Mouse (Mus musculus): ENCODE data around the gene Nceh1. TPM values are rescaled to one million over a fixed set of nuclear protein-coding genes. Genes with fewer than 3 reads are reported as not detected.

Gene Nceh1
- total and polyA plus RNA-seq, 2 experiments from 2014 or later = 22.7 to 27.9 TPM

DNA sequence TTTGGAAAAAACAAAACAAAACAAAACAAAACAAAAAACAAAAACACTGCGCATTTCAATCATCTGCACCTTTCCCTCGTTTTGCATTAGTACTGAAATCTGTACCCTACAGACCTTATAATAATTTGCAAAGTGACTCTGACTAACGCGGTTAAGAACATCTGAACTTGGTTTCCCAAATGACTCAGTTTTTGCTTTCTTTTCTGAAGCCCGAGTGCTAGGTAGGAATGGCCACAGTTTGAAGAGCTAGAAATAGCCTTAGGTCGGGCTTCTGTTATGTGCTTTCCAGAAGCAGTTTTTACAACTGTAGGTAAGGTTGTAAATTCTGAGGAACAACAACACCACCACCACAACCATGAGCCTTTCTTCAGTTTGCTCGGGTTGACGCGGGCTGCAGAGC is 59.1 kb downstream of the Nceh1 start:
- H3K9me3 ChIP-seq (ENCODE audit: low read length) = no peaks in the 10 kb centered on the region
- 96% methylated on average over 9 of the region's 9 CpGs for WGBS

DNA sequence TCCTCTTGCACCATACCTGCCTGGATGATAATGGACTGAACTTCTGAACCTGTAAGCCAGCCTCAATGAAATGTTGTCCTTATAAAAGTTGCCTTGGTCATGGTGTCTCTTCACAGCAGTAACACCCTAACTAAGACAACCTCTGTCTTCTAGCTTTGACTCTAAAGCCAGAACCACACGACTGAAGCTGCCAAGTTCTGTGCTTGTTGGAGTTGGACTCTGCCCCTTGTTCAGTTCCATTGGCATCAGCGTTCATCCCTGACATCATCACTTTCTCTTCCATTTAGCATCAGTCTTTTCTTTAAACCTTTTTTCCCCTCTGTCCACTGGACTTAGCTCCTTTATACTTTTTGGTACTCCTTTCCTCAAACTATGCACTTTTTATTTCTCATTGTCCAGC is 63.4 kb downstream of the Nceh1 start:
- 86% methylated on average over 2 of the region's 2 CpGs for WGBS
- Histone ChIP-seq H3K9ac (no peak overlapping the region), H3K4me2 (ENCODE audit: low read depth) (no peak overlapping the region), H3K4me1 (ENCODE audit: insufficient read depth) (no peaks in the 10 kb centered on the region), H3K36me3 (ENCODE audit: insufficient read depth) (no peaks in the 10 kb centered on the region), H3K27ac (ENCODE audit: low read depth, low read length) (no peak overlapping the region), H3K4me3 (ENCODE audit: low read depth, low read length) (no peak overlapping the region), H3K27me3 (ENCODE audit: insufficient read depth, low read length) (no peaks in the 10 kb centered on the region), H3K9me3 (ENCODE audit: low read length) (no peaks in the 10 kb centered on the region)
- ATAC-seq (no peak), DNase-seq (no peak)
- TF ChIP-seq CTCF (IDR thresholded peaks at IDR 0.05; ENCODE audit: low read depth) = no peak

More for the DNA sequence above, 59.1 kb downstream of the Nceh1 start:
- H3K27me3 ChIP-seq (ENCODE audit: insufficient read depth, low read length) = no peaks in the 10 kb centered on the region
- TF ChIP-seq CTCF (IDR thresholded peaks at IDR 0.05; ENCODE audit: low read depth) = no peak
- no peaks in the 10 kb centered on the region for H3K4me1 ChIP-seq (ENCODE audit: insufficient read depth)
- ATAC-seq (no peak), DNase-seq (no peak)
- H3K36me3 ChIP-seq (ENCODE audit: insufficient read depth) = no peaks in the 10 kb centered on the region
- H3K27ac ChIP-seq (ENCODE audit: low read depth, low read length) = no peak overlapping the region
- no peak overlapping the region for H3K9ac ChIP-seq
- no peak overlapping the region for H3K4me3 ChIP-seq (ENCODE audit: low read depth, low read length)
- H3K4me2 ChIP-seq (ENCODE audit: low read depth) = no peak overlapping the region

DNA sequence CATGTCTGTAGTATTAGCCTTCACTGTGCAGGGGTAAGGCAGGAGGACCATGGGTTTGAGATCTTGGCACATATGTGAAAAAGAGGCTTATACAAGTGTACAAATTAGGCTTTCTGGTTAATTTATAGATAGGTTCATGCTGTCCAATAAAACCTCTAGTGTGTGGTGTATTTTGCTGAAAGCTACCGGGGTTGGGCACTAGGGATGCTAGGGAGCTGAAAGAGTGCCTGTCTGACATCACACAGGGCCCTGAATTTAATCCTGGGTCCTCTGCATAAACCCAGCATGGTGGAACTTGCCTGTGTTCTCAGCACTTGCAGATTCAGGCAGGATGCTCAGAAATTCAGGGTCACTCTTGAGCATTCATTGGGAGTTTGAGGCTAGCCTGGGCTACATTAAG is 65.0 kb downstream of the Nceh1 start:
- 66% methylated on average over 1 of the region's 1 CpGs for WGBS
- no peak overlapping the region for H3K27ac ChIP-seq (ENCODE audit: low read depth, low read length)

DNA sequence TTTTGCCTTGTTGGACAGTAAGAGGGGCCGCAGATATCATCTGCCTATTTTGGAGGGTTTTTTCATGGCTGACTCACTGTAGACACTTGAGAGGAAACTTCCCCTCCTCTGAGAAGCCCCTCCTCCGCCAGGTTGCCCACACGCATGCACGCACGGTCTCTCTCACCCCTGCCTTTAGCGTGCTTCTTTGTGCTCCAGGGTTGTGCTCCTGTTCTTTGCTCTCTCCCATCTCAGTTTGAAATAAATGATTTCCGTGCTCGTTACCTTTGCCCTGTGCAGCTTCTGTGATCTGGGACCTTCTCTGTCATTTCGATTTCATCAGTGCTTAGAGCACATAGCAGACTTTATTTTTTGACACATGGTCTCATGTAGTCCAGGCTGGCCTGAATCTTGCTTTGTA is 66.3 kb downstream of the Nceh1 start:
- no peak overlapping the region for H3K27ac ChIP-seq (ENCODE audit: low read depth, low read length)
- H3K4me2 ChIP-seq (ENCODE audit: low read depth) = no peak overlapping the region
- no peak for TF ChIP-seq CTCF (IDR thresholded peaks at IDR 0.05; ENCODE audit: low read depth)
- 86% methylated on average over 9 of the region's 9 CpGs for WGBS
- no peaks in the 10 kb centered on the region for H3K27me3 ChIP-seq (ENCODE audit: insufficient read depth, low read length)
- ATAC-seq (no peak), DNase-seq (no peak)
- H3K4me3 ChIP-seq (ENCODE audit: low read depth, low read length) = no peak overlapping the region
- no peaks in the 10 kb centered on the region for H3K9me3 ChIP-seq (ENCODE audit: low read length)
- no peaks in the 10 kb centered on the region for H3K4me1 ChIP-seq (ENCODE audit: insufficient read depth)
- H3K9ac ChIP-seq = no peak overlapping the region
- no peaks in the 10 kb centered on the region for H3K36me3 ChIP-seq (ENCODE audit: insufficient read depth)

More for the DNA sequence above, 65.0 kb downstream of the Nceh1 start:
- no peaks in the 10 kb centered on the region for H3K9me3 ChIP-seq (ENCODE audit: low read length)
- no peak overlapping the region for H3K4me2 ChIP-seq (ENCODE audit: low read depth)
- H3K4me1 ChIP-seq (ENCODE audit: insufficient read depth) = no peaks in the 10 kb centered on the region
- DNase-seq = no peak
- H3K9ac ChIP-seq = no peak overlapping the region
- 0 out of 2 replicates have a peak, but pooled peaks have one; percentile 3 for TF ChIP-seq CTCF (IDR thresholded peaks at IDR 0.05; ENCODE audit: low read depth)
- no peaks in the 10 kb centered on the region for H3K36me3 ChIP-seq (ENCODE audit: insufficient read depth)
- no peak for ATAC-seq
- no peak overlapping the region for H3K4me3 ChIP-seq (ENCODE audit: low read depth, low read length)
- H3K27me3 ChIP-seq (ENCODE audit: insufficient read depth, low read length) = no peaks in the 10 kb centered on the region

DNA sequence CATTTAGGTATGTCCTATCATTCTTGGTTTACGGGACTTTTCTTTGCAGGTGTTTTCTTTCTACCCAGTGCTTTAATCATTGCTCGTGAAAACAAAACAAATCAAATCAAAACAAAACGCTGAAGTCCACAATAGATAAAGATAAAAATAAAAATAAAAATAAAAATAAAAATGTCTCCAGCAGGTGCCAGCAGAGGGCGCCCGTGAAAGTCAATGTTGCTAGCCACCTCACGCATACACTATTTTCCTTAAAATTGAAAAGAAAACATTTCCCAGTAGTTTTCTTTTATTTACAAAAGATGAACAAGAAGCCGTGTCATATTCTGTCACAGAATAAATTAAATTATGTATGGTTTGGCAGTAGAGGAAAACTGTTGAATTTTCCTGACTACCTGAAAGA is 68.2 kb downstream of the Nceh1 start:
- 45% methylated on average over 7 of the region's 7 CpGs for WGBS
- Histone ChIP-seq H3K9ac (no peak overlapping the region), H3K4me3 (ENCODE audit: low read depth, low read length) (no peak overlapping the region), H3K4me1 (ENCODE audit: insufficient read depth) (no peaks in the 10 kb centered on the region), H3K27ac (ENCODE audit: low read depth, low read length) (no peak overlapping the region), H3K27me3 (ENCODE audit: insufficient read depth, low read length) (no peaks in the 10 kb centered on the region), H3K4me2 (ENCODE audit: low read depth) (no peak overlapping the region), H3K9me3 (ENCODE audit: low read length) (no peaks in the 10 kb centered on the region), H3K36me3 (ENCODE audit: insufficient read depth) (no peaks in the 10 kb centered on the region)
- ATAC-seq = no peak
- TF ChIP-seq CTCF (IDR thresholded peaks at IDR 0.05; ENCODE audit: low read depth) = peak; percentile 48
- DNase-seq = no peak

DNA sequence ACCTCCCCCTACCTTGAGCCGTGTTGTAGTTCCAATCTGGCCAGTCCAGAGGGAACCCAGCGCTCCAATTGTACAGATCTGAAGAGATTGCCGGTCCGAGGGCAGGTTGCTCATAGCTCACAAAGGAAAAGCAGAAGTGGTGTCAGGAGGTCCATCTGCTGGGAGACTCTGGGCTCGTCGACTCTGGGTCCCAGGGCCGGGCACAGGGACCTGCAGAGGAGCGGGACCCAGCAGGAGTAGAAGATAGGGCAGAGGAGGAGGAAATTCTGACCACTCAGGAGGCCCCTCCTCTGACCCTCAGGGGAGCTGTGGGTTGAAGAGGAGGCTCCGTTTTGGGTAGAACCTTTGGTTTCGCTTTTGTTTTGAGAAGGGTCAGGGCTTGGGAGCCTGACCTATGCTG is 75.7 kb downstream of the Nceh1 start:
- H3K36me3 ChIP-seq (ENCODE audit: insufficient read depth) = no peaks in the 10 kb centered on the region
- no peaks in the 10 kb centered on the region for H3K9me3 ChIP-seq (ENCODE audit: low read length)
- H3K4me2 ChIP-seq (ENCODE audit: low read depth) = no peak overlapping the region
- WGBS = 92% methylated on average over 10 of the region's 10 CpGs
- no peaks in the 10 kb centered on the region for H3K4me1 ChIP-seq (ENCODE audit: insufficient read depth)
- H3K27ac ChIP-seq (ENCODE audit: low read depth, low read length) = no peak overlapping the region
- H3K27me3 ChIP-seq (ENCODE audit: insufficient read depth, low read length) = no peaks in the 10 kb centered on the region
- no peak overlapping the region for H3K4me3 ChIP-seq (ENCODE audit: low read depth, low read length)
- no peak for ATAC-seq
- no peak for DNase-seq
- no peak overlapping the region for H3K9ac ChIP-seq
- TF ChIP-seq CTCF (IDR thresholded peaks at IDR 0.05; ENCODE audit: low read depth) = no peak

DNA sequence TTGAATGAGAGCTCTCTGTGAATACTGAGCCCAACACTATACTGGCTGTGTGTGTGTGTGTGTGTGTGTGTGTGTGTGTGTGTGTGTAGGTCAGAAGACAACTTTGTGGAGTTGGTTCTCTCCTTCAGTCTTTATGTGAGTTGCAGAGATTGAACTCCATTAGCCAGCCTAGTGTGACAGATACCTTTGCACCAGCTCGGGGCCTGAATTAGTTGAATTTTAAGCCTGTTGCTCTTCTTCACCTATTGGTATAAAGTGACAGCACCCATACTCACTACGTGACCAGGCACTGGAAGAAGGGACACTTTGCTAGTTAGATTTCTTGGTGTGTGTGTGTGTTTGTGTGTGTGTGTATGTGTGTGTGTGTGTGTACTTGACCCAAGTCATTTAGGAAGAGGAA is 77.6 kb downstream of the Nceh1 start:
- TF ChIP-seq CTCF (IDR thresholded peaks at IDR 0.05; ENCODE audit: low read depth) = no peak
- ATAC-seq (no peak), DNase-seq (no peak)
- H3K27me3 ChIP-seq (ENCODE audit: insufficient read depth, low read length) = no peaks in the 10 kb centered on the region
- no peak overlapping the region for H3K4me3 ChIP-seq (ENCODE audit: low read depth, low read length)
- H3K4me1 ChIP-seq (ENCODE audit: insufficient read depth) = no peaks in the 10 kb centered on the region
- no peaks in the 10 kb centered on the region for H3K36me3 ChIP-seq (ENCODE audit: insufficient read depth)
- H3K4me2 ChIP-seq (ENCODE audit: low read depth) = no peak overlapping the region
- 94% methylated on average over 2 of the region's 2 CpGs for WGBS
- no peak overlapping the region for H3K27ac ChIP-seq (ENCODE audit: low read depth, low read length)
- no peaks in the 10 kb centered on the region for H3K9me3 ChIP-seq (ENCODE audit: low read length)
- H3K9ac ChIP-seq = no peak overlapping the region

DNA sequence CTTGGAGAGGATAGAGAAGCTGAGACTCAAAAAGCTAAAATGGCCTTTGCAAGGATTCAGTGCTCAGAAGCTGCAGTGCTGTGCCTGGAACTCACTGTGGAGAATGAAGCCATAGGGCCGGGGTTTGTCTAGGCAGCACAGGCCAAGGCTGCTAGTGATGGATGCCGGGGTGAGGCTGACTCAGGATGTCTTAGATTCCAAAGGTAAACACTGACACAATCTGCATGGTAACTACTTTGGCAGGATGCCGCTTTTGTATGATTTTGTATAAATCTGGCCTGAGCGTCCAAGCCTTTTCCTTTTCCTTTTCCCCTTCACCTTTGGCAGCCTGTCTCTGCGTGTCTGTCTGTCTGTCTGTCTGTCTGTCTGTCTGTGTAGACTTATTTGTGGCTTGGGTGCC is 84.6 kb downstream of the Nceh1 start:
- Histone ChIP-seq H3K9ac (no peak overlapping the region), H3K4me2 (ENCODE audit: low read depth) (no peak overlapping the region), H3K36me3 (ENCODE audit: insufficient read depth) (no peaks in the 10 kb centered on the region), H3K4me3 (ENCODE audit: low read depth, low read length) (no peak overlapping the region), H3K27ac (ENCODE audit: low read depth, low read length) (no peak overlapping the region), H3K9me3 (ENCODE audit: low read length) (no peaks in the 10 kb centered on the region), H3K27me3 (ENCODE audit: insufficient read depth, low read length) (no peaks in the 10 kb centered on the region), H3K4me1 (ENCODE audit: insufficient read depth) (no peaks in the 10 kb centered on the region)
- no peak for ATAC-seq
- DNase-seq = no peak
- TF ChIP-seq CTCF (IDR thresholded peaks at IDR 0.05; ENCODE audit: low read depth) = no peak
- WGBS = 82% methylated on average over 5 of the region's 5 CpGs
